Mouse (Mus musculus): ENCODE measurements around the gene Acly. TPM values are rescaled to one million over a fixed set of nuclear protein-coding genes. Genes with fewer than 3 reads are reported as not detected.

Gene Acly
- polyA plus RNA-seq, 1 experiment from 2014 or later = 76.6 TPM

DNA sequence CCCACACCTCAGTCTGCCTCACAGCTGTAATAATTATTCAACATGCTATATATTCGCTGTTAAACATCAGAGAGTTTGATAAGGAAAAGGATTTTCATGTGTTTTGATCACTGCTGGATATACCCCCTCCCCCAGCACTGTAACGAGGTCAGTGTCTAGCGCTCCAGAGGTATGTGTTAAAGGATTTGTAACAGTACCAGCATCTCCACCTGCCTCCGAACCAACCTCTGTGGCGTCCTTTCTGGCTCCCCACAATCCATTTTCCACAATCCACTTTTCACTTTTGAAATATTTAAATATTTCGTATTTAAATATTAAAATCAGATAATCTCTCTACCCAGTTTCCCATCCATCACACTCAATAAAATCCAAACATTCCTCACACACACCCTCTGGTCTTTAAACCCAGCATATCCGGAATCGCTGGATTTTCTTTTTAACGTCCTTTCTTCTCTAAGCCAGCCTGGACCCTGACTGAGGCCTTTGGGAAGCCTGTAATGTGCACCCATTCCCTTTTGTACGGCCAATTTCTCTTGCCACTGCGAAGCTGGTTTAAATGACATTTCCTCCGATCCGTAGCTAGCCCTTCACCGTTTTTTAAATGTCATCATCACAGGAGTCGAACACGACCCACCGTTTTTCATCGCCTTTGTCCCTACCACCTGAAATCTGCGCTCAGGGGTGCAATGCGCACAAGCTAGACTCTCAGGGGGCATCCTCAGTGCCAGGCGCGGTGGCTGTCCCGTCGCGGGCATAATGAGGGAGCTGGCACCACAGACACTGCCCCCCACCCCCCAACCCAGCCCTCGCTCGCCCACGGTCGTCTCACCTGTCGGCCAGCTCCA, 56.2 kb downstream of the Acly start:
- WGBS (ENCODE audit: insufficient replicate concordance) = 3% methylated on average over 30 of the region's 30 CpGs
- Histone ChIP-seq H3K9ac (ENCODE audit: low read depth, low read length) (peak overlapping the region; percentile 94), H3K4me3 (ENCODE audit: low read depth, low read length) (peak overlapping the region; percentile 97), H3K27me3 (ENCODE audit: control insufficient read depth, insufficient read depth, low read length) (no peaks in the 10 kb centered on the region), H3K4me1 (ENCODE audit: control insufficient read depth, insufficient read depth, low read length) (peaks cover 17% of the 10 kb centered on the region), H3K36me3 (ENCODE audit: control insufficient read depth, insufficient read depth, low read length) (no peaks in the 10 kb centered on the region; the same call in 1 of the 2 replicates), H3K4me2 (peak overlapping the region; percentile 97), H3K9me3 (replicated peaks; ENCODE audit: control insufficient read depth, low read length) (no peaks in the 10 kb centered on the region), H3K27ac (ENCODE audit: low read depth, low read length) (peak overlapping the region; percentile 38)
- no peak; the same call in 1 of the 2 replicates for ATAC-seq (replicated peaks; ENCODE audit: insufficient number of reproducible peaks, low FRiP score, low TSS enrichment)

GRCm38 (mm10) chr11:100465833-100466232, 62.0 kb downstream of the Acly start:
- H3K9ac ChIP-seq (ENCODE audit: low read depth, low read length) = no peak overlapping the region
- H3K4me2 ChIP-seq = no peak overlapping the region
- no peaks in the 10 kb centered on the region for H3K9me3 ChIP-seq (replicated peaks; ENCODE audit: control insufficient read depth, low read length)
- peaks cover 13% of the 10 kb centered on the region; the same call in 1 of the 2 replicates for H3K4me1 ChIP-seq (ENCODE audit: control insufficient read depth, insufficient read depth, low read length)
- no peak overlapping the region for H3K4me3 ChIP-seq (ENCODE audit: low read depth, low read length)
- ATAC-seq (replicated peaks; ENCODE audit: insufficient number of reproducible peaks, low FRiP score, low TSS enrichment) = no peak
- no peaks in the 10 kb centered on the region for H3K27me3 ChIP-seq (ENCODE audit: control insufficient read depth, insufficient read depth, low read length)
- H3K27ac ChIP-seq (ENCODE audit: low read depth, low read length) = no peak overlapping the region
- WGBS (ENCODE audit: insufficient replicate concordance) = 66% methylated on average over 1 of the region's 1 CpGs
- peaks cover 3% of the 10 kb centered on the region for H3K36me3 ChIP-seq (ENCODE audit: control insufficient read depth, insufficient read depth, low read length)

DNA sequence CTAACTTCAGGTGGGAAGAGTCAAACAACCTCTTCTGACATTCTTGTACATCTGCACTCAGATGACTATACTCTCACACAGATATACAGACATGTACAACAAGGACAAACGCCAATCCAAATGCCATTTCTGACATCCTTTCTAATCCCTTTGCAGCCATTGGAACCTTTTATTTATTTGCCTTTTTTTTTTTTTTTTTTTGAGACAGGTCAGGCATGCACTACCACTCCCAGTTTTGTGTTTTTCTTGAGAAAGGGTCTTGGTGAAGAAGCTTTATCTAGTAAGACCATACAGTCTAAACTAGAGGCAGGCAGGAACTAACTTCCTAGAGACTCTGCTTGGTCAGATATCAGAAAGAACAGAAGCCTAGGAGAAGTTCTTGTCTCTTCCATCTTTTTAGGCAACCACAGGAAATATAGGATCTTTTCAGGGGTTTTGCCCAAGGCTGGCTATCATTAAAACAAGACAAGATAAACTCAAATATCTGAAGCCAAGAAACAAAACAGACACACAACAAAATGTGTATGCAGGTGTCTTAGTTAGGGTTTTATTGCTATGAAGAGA, 62.5 kb downstream of the Acly start:
- 89% methylated on average over 1 of the region's 1 CpGs for WGBS (ENCODE audit: insufficient replicate concordance)
- H3K36me3 ChIP-seq (ENCODE audit: control insufficient read depth, insufficient read depth, low read length) = peaks cover 3% of the 10 kb centered on the region

GRCm38 (mm10) chr11:100462699-100463098, 65.1 kb downstream of the Acly start:
- H3K27me3 ChIP-seq (ENCODE audit: control insufficient read depth, insufficient read depth, low read length) = no peaks in the 10 kb centered on the region
- 0 out of 2 replicates have a peak, but pooled peaks cover 3% of the 10 kb centered on the region for H3K4me1 ChIP-seq (ENCODE audit: control insufficient read depth, insufficient read depth, low read length)
- no peaks in the 10 kb centered on the region for H3K9me3 ChIP-seq (replicated peaks; ENCODE audit: control insufficient read depth, low read length)
- peaks cover 5% of the 10 kb centered on the region for H3K36me3 ChIP-seq (ENCODE audit: control insufficient read depth, insufficient read depth, low read length)
- no peak overlapping the region for H3K9ac ChIP-seq (ENCODE audit: low read depth, low read length)
- H3K4me2 ChIP-seq = no peak overlapping the region
- H3K27ac ChIP-seq (ENCODE audit: low read depth, low read length) = no peak overlapping the region
- ATAC-seq (replicated peaks; ENCODE audit: insufficient number of reproducible peaks, low FRiP score, low TSS enrichment) = no peak
- 89% methylated on average over 10 of the region's 10 CpGs for WGBS (ENCODE audit: insufficient replicate concordance)
- H3K4me3 ChIP-seq (ENCODE audit: low read depth, low read length) = no peak overlapping the region

More for the DNA sequence above, 62.5 kb downstream of the Acly start:
- ATAC-seq (replicated peaks; ENCODE audit: insufficient number of reproducible peaks, low FRiP score, low TSS enrichment) = no peak
- H3K9ac ChIP-seq (ENCODE audit: low read depth, low read length) = no peak overlapping the region
- H3K4me3 ChIP-seq (ENCODE audit: low read depth, low read length) = no peak overlapping the region
- H3K27me3 ChIP-seq (ENCODE audit: control insufficient read depth, insufficient read depth, low read length) = no peaks in the 10 kb centered on the region
- no peak overlapping the region for H3K27ac ChIP-seq (ENCODE audit: low read depth, low read length)
- H3K4me1 ChIP-seq (ENCODE audit: control insufficient read depth, insufficient read depth, low read length) = peaks cover 8% of the 10 kb centered on the region; the same call in 1 of the 2 replicates
- H3K4me2 ChIP-seq = no peak overlapping the region
- no peaks in the 10 kb centered on the region for H3K9me3 ChIP-seq (replicated peaks; ENCODE audit: control insufficient read depth, low read length)

DNA sequence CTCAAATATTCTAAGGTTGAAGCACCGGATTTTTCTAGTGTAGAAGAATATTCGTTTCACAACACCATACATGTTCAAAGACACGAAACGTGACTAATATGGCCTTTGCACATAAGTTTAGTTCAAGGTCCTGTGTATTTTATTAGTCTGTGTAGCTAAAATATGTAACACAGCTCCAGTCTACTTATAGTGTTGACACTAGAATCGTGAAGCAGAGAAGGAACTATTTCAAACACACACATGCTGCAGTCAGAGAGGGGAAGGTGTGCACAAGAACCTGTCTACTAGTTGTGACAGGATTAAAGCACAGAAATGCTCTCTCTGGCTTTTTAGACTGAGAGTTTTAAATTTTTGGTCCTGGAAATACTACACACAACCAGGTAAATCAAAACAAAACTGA, 70.1 kb downstream of the Acly start:
- no peaks in the 10 kb centered on the region for H3K4me1 ChIP-seq (ENCODE audit: control insufficient read depth, insufficient read depth, low read length)
- H3K4me2 ChIP-seq = no peak overlapping the region
- WGBS (ENCODE audit: insufficient replicate concordance) = 85% methylated on average over 5 of the region's 5 CpGs
- no peak overlapping the region for H3K27ac ChIP-seq (ENCODE audit: low read depth, low read length)
- peaks cover 5% of the 10 kb centered on the region for H3K36me3 ChIP-seq (ENCODE audit: control insufficient read depth, insufficient read depth, low read length)
- H3K27me3 ChIP-seq (ENCODE audit: control insufficient read depth, insufficient read depth, low read length) = no peaks in the 10 kb centered on the region
- no peak for ATAC-seq (replicated peaks; ENCODE audit: insufficient number of reproducible peaks, low FRiP score, low TSS enrichment)
- no peaks in the 10 kb centered on the region for H3K9me3 ChIP-seq (replicated peaks; ENCODE audit: control insufficient read depth, low read length)
- H3K9ac ChIP-seq (ENCODE audit: low read depth, low read length) = no peak overlapping the region
- H3K4me3 ChIP-seq (ENCODE audit: low read depth, low read length) = no peak overlapping the region

- no peaks in the 10 kb centered on the region for H3K4me1 ChIP-seq (ENCODE audit: control insufficient read depth, insufficient read depth, low read length)
- no peak for ATAC-seq (replicated peaks; ENCODE audit: insufficient number of reproducible peaks, low FRiP score, low TSS enrichment)
- no peaks in the 10 kb centered on the region for H3K9me3 ChIP-seq (replicated peaks; ENCODE audit: control insufficient read depth, low read length)
- H3K36me3 ChIP-seq (ENCODE audit: control insufficient read depth, insufficient read depth, low read length) = peaks cover 5% of the 10 kb centered on the region
- no peak overlapping the region for H3K4me3 ChIP-seq (ENCODE audit: low read depth, low read length)
- H3K27ac ChIP-seq (ENCODE audit: low read depth, low read length) = no peak overlapping the region
- no peak overlapping the region for H3K9ac ChIP-seq (ENCODE audit: low read depth, low read length)
- no peak overlapping the region for H3K4me2 ChIP-seq
- WGBS (ENCODE audit: insufficient replicate concordance) = 69% methylated on average over 4 of the region's 4 CpGs
- H3K27me3 ChIP-seq (ENCODE audit: control insufficient read depth, insufficient read depth, low read length) = no peaks in the 10 kb centered on the region
Observed at GRCm38 (mm10) chr11:100457247-100457646, 70.6 kb downstream of the Acly start.

- ATAC-seq (replicated peaks; ENCODE audit: insufficient number of reproducible peaks, low FRiP score, low TSS enrichment) = no peak
- Histone ChIP-seq H3K4me2 (no peak overlapping the region), H3K9ac (ENCODE audit: low read depth, low read length) (no peak overlapping the region), H3K4me1 (ENCODE audit: control insufficient read depth, insufficient read depth, low read length) (peaks cover 8% of the 10 kb centered on the region), H3K27me3 (ENCODE audit: control insufficient read depth, insufficient read depth, low read length) (no peaks in the 10 kb centered on the region), H3K27ac (ENCODE audit: low read depth, low read length) (no peak overlapping the region), H3K36me3 (ENCODE audit: control insufficient read depth, insufficient read depth, low read length) (peaks cover 3% of the 10 kb centered on the region; the same call in 1 of the 2 replicates), H3K9me3 (replicated peaks; ENCODE audit: control insufficient read depth, low read length) (no peaks in the 10 kb centered on the region), H3K4me3 (ENCODE audit: low read depth, low read length) (no peak overlapping the region)
- 87% methylated on average over 6 of the region's 6 CpGs for WGBS (ENCODE audit: insufficient replicate concordance)
Observed at GRCm38 (mm10) chr11:100442625-100443024, 85.2 kb downstream of the Acly start.

DNA sequence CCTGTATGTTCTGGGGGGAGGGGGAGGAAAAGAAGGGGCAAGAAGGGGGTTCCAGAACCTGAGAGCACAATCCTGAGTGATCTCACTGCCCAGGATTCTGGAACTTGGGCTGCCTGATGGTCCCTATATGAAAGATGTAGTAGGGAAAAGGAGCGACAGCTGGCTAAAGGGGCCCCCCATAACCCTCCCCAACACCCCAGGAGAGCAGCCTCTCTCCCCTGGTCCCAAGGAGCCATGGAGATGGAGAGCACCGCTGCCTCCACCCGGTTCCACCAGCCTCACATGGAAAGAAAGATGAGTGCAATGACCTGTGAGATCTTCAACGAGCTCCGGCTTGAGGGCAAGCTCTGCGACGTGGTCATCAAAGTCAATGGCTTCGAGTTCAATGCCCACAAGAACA, 86.0 kb downstream of the Acly start, which contains the start of the genes Nt5c3b and Klhl10:
Nt5c3b (minus strand) TSS at position 12 of the 400 bp plus-strand sequence.
Klhl10 (plus strand) TSS at position 121 of the 400 bp plus-strand sequence.
- H3K9me3 ChIP-seq (replicated peaks; ENCODE audit: control insufficient read depth, low read length) = no peaks in the 10 kb centered on the region
- 77% methylated on average over 8 of the region's 8 CpGs for WGBS (ENCODE audit: insufficient replicate concordance)
- peaks cover 9% of the 10 kb centered on the region for H3K36me3 ChIP-seq (ENCODE audit: control insufficient read depth, insufficient read depth, low read length)
- no peak for ATAC-seq (replicated peaks; ENCODE audit: insufficient number of reproducible peaks, low FRiP score, low TSS enrichment)
- H3K4me3 ChIP-seq (ENCODE audit: low read depth, low read length) = peak within 1 kb of the TSS; percentile 66
- H3K4me2 ChIP-seq = peak within 1 kb of the TSS; percentile 67
- 0 out of 2 replicates have a peak within 1 kb of the TSS, but pooled peaks have one; percentile 8 for H3K27ac ChIP-seq (ENCODE audit: low read depth, low read length)
- H3K4me1 ChIP-seq (ENCODE audit: control insufficient read depth, insufficient read depth, low read length) = peaks cover 8% of the 10 kb centered on the region
- peak within 1 kb of the TSS; percentile 77 for H3K9ac ChIP-seq (ENCODE audit: low read depth, low read length)
- no peaks in the 10 kb centered on the region for H3K27me3 ChIP-seq (ENCODE audit: control insufficient read depth, insufficient read depth, low read length)
